In the genomic region with DNA sequence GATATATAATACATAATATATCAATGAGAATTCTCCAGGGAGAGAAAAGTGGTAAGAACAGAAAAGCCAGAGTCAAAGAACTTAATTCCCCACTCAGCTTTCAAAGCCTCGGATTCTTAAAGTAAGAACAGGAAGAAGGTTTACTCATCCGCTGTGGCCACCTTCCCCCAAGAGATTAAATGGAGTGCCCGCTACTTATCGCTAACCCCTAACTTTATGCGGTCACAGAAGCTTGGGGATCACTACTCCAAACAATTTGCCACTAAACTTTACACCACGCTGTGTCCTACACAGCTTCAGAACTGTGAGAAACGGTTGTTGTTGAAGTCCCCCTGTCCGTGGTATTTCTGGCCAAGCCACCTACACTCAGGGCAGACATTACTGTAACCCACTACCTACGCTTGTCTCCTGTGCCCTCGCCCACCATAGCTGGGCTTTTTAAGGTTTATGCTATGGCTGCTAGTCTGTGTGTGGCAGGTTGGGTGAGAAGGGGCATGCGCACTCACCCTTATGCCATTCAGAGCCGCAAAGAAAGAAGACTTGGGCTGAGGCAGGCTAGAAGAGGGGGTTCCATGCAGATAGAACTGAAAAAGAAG, we compare ENCODE assay signal across 30 mouse cellular contexts. TPM values are rescaled to one million over a fixed set of nuclear protein-coding genes. Genes with fewer than 3 reads are reported as not detected.
DNase-seq lines count a peak whose midpoint lies in the region; ATAC-seq and TF ChIP-seq lines count a peak whose summit lies in the region.
"Had no signal": no experiment of that assay in that cellular context is flagged by ENCODE, and none has a peak within 500 bp of the region (broad histone marks: within the 10 kb centered on the region; RNA-seq: fewer than 3 reads in every experiment).

No protein-coding gene starts in this region.

- H3K9ac ChIP-seq in heart, embryonic 13.5 days = no peak overlapping the region
- no peak overlapping the region for H3K9ac ChIP-seq in CH12.LX (ENCODE audit: insufficient read depth, low read depth)
- H3K9ac ChIP-seq in intestine, embryonic 15.5 days = no peak overlapping the region
- no peak overlapping the region for H3K9ac ChIP-seq in neural tube, embryonic 14.5 days (replicated peaks; ENCODE audit: low read depth, low read length)
- H3K9ac ChIP-seq: embryonic facial prominence, embryonic 15.5 days; forebrain, embryonic 13.5 days; heart, embryonic 15.5 days; hindbrain, embryonic 12.5 days; liver, embryonic 14.5 days; neural tube, embryonic 13.5 days had no signal

- no peak overlapping the region for H3K4me3 ChIP-seq in heart, embryonic 13.5 days
- H3K4me3 ChIP-seq in CH12.LX (replicated peaks in 1 of 3; ENCODE audit: low read depth in 2 of 3, low read length in 2 of 3, poor library complexity in 1 of 3) = no peak overlapping the region
- peak overlapping the region; percentile 13; the same call in 1 of the 2 replicates for H3K4me3 ChIP-seq in intestine, embryonic 15.5 days (replicated peaks)
- H3K4me3 ChIP-seq in neural tube, embryonic 14.5 days (ENCODE audit: low read depth, low read length) = no peak overlapping the region
- H3K4me3 ChIP-seq: embryonic facial prominence, embryonic 10.5 days; embryonic facial prominence, embryonic 15.5 days; forebrain, embryonic 13.5 days; heart, adult 2 months; heart, embryonic 15.5 days; hindbrain, embryonic 12.5 days; neural tube, embryonic 13.5 days had no signal

- 44% methylated on average over 12 of the region's 12 CpGs for WGBS in heart, embryonic 13.5 days
- WGBS in intestine, embryonic 15.5 days = 31% methylated on average over 12 of the region's 12 CpGs
- WGBS in neural tube, embryonic 14.5 days = 49% methylated on average over 12 of the region's 12 CpGs

- DNase-seq in heart, adult 18-20 months = no peak
- no peak for DNase-seq in CH12.LX (ENCODE audit: extremely low read depth)
- no peak for DNase-seq in ovary, postnatal 36 days (ENCODE audit: low spot score)
- no peak for DNase-seq in natural killer cell, adult 2 months (ENCODE audit: low spot score in 2 of 2)
- DNase-seq: adrenal gland, adult 8-10 months; B cell, adult 2 months; cerebellum, adult 8-10 months; cerebellum, postnatal 25 days; gastrocnemius, postnatal 14 days; heart, adult 2 months; heart, postnatal 36 days; kidney, adult 2 months; kidney, postnatal 36 days; left cerebral cortex, postnatal 4 days; liver; lung, adult 2 months; lung, postnatal 10 days; midbrain, embryonic 14.5 days; right cerebral cortex, postnatal 4 days had no signal

- TF ChIP-seq CTCF in CH12.LX (conservative IDR thresholded peaks at IDR 0.05 in 1 of 2, IDR thresholded peaks at IDR 0.05 in 1 of 2; ENCODE audit: low read depth in 2 of 2, low read length in 2 of 2) = no peak

- ATAC-seq in heart, embryonic 13.5 days (ENCODE audit: extremely low read depth, insufficient number of reproducible peaks, low FRiP score, low TSS enrichment) = no peak
- no peak for ATAC-seq in intestine, embryonic 15.5 days
- no peak for ATAC-seq in neural tube, embryonic 14.5 days (ENCODE audit: low read depth)
- ATAC-seq: forebrain, embryonic 13.5 days had no signal

- no peak overlapping the region for H3K27ac ChIP-seq in heart, embryonic 13.5 days (replicated peaks)
- H3K27ac ChIP-seq in CH12.LX (ENCODE audit: insufficient read depth, low read depth) = no peak overlapping the region
- no peak overlapping the region for H3K27ac ChIP-seq in intestine, embryonic 15.5 days
- H3K27ac ChIP-seq in neural tube, embryonic 14.5 days (ENCODE audit: low read depth, low read length) = no peak overlapping the region
- H3K27ac ChIP-seq: embryonic facial prominence, embryonic 10.5 days; embryonic facial prominence, embryonic 15.5 days; forebrain, embryonic 13.5 days; heart, adult 2 months; heart, embryonic 15.5 days; hindbrain, embryonic 12.5 days; liver, embryonic 14.5 days; macrophage; neural tube, embryonic 13.5 days had no signal

- H3K36me3 ChIP-seq in heart, embryonic 13.5 days = no peaks in the 10 kb centered on the region
- no peaks in the 10 kb centered on the region for H3K36me3 ChIP-seq in CH12.LX (replicated peaks in 1 of 2; ENCODE audit: control insufficient read depth in 1 of 2, insufficient read depth in 1 of 2, low read length in 1 of 2)
- H3K36me3 ChIP-seq in intestine, embryonic 15.5 days = no peaks in the 10 kb centered on the region
- H3K36me3 ChIP-seq in neural tube, embryonic 14.5 days (ENCODE audit: control insufficient read depth, insufficient read depth, low read length) = no peaks in the 10 kb centered on the region
- H3K36me3 ChIP-seq: embryonic facial prominence, embryonic 10.5 days; embryonic facial prominence, embryonic 15.5 days; heart, embryonic 15.5 days; hindbrain, embryonic 12.5 days; neural tube, embryonic 13.5 days had no signal

- no peak for TF ChIP-seq RAD21 in CH12.LX (IDR thresholded peaks at IDR 0.05; ENCODE audit: low read depth, low read length)

- peak overlapping the region; percentile 20 for H3K4me2 ChIP-seq in heart, embryonic 13.5 days
- peak overlapping the region; percentile 46; the same call in 1 of the 2 replicates for H3K4me2 ChIP-seq in CH12.LX (ENCODE audit: insufficient read depth, low read depth, poor library complexity, severe bottlenecking)
- peak overlapping the region; percentile 52 for H3K4me2 ChIP-seq in intestine, embryonic 15.5 days (replicated peaks)
- H3K4me2 ChIP-seq in neural tube, embryonic 14.5 days (ENCODE audit: low read depth, low read length) = peak overlapping the region; percentile 20; the same call in 1 of the 2 replicates
- H3K4me2 ChIP-seq: embryonic facial prominence, embryonic 15.5 days; forebrain, embryonic 13.5 days; heart, embryonic 15.5 days; hindbrain, embryonic 12.5 days; neural tube, embryonic 13.5 days had no signal

- H3K27me3 ChIP-seq in heart, embryonic 13.5 days (replicated peaks) = peaks cover 45% of the 10 kb centered on the region
- H3K27me3 ChIP-seq in CH12.LX (replicated peaks) = peaks cover 2% of the 10 kb centered on the region
- no peaks in the 10 kb centered on the region for H3K27me3 ChIP-seq in intestine, embryonic 15.5 days (replicated peaks)
- no peaks in the 10 kb centered on the region for H3K27me3 ChIP-seq in neural tube, embryonic 14.5 days (ENCODE audit: control insufficient read depth, insufficient read depth, low read length)
- H3K27me3 ChIP-seq: forebrain, embryonic 13.5 days had no signal

- in situ Hi-C loops in CH12.LX (cut with MboI; ENCODE audit: low pct_ligation_motif_present, low pct_unique_long_range_greater_than_20kb, low sequenced_read_pairs) = loop anchor here (10.0 to 25.0 kb wide), 2 partner anchors 335 to 728 kb away; no protein-coding TSS in a partner anchor

- H3K79me2 ChIP-seq in CH12.LX (replicated peaks; ENCODE audit: control insufficient read depth, extremely low read depth, insufficient read depth, poor library complexity, severe bottlenecking) = no peaks in the 10 kb centered on the region

- no peak for TF ChIP-seq EP300 in CH12.LX (IDR thresholded peaks at IDR 0.05; ENCODE audit: low read length)

- no peaks in the 10 kb centered on the region for H3K9me3 ChIP-seq in heart, embryonic 13.5 days
- no peaks in the 10 kb centered on the region for H3K9me3 ChIP-seq in CH12.LX (replicated peaks; ENCODE audit: low read length)
- no peaks in the 10 kb centered on the region for H3K9me3 ChIP-seq in intestine, embryonic 15.5 days
- no peaks in the 10 kb centered on the region for H3K9me3 ChIP-seq in neural tube, embryonic 14.5 days (ENCODE audit: control insufficient read depth, low read length)
- H3K9me3 ChIP-seq: embryonic facial prominence, embryonic 10.5 days; embryonic facial prominence, embryonic 15.5 days; forebrain, embryonic 13.5 days; heart, embryonic 15.5 days; hindbrain, embryonic 12.5 days; neural tube, embryonic 13.5 days had no signal

- 0 out of 2 replicates have a peak, but pooled peaks cover 2% of the 10 kb centered on the region for H3K4me1 ChIP-seq in heart, embryonic 13.5 days
- peaks cover 7 to 26% of the 10 kb centered on the region in 2 experiments for H3K4me1 ChIP-seq in CH12.LX (ENCODE audit: control insufficient read depth in 1 of 2, insufficient read depth in 2 of 2)
- H3K4me1 ChIP-seq in intestine, embryonic 15.5 days (replicated peaks) = no peaks in the 10 kb centered on the region
- H3K4me1 ChIP-seq in neural tube, embryonic 14.5 days (ENCODE audit: control insufficient read depth, insufficient read depth, low read length) = no peaks in the 10 kb centered on the region
- H3K4me1 ChIP-seq: heart, embryonic 15.5 days; hindbrain, embryonic 12.5 days had no signal

- dilution Hi-C loops in CH12.LX (cut with MboI; ENCODE audit: extremely low pct_ligation_motif_present, extremely low pct_unique_long_range_greater_than_20kb, low sequenced_read_pairs) = no loop called here

- no peak for TF ChIP-seq POLR2A in CH12.LX (IDR thresholded peaks at IDR 0.05; ENCODE audit: low read depth, low read length)

TF ChIP-seq in CH12.LX, 34 proteins besides CTCF, POLR2A, EP300 and RAD21:
- no peak for TF ChIP-seq HCFC1 (IDR thresholded peaks at IDR 0.05; ENCODE audit: low read depth, low read length)
- 0 out of 2 replicates have a peak, but pooled peaks have one; percentile 12 for TF ChIP-seq ELF1 (IDR thresholded peaks at IDR 0.05; ENCODE audit: low read depth, low read length)
TF ChIP-seq in CH12.LX: peak in this region for 1.

RNA-seq across cellular contexts. Expression of a gene that starts 20.5 kb away (rescaled TPM):
- 61.2 and 61.9 TPM in 2 replicates for polyA plus RNA-seq in heart, embryonic 13.5 days (2015; fragmentation: Nextera tagmentation; extraction: Ambion mirVana)
- total RNA-seq in heart, adult 18-20 months (2021) = 10 to 100 TPM; 21.9 to 23.7 TPM
- 36.9 and 40.2 TPM in 2 replicates for total RNA-seq in CH12.LX (2012; rRNA removed)
- total RNA-seq in CH12.LX (2014; rRNA removed) = 47.6 and 49.0 TPM in 2 replicates
- polyA plus RNA-seq in CH12.LX (2012; ENCODE audit: insufficient read length, low read depth) = 31.7 and 34.1 TPM in 2 replicates
- polyA plus RNA-seq in intestine, embryonic 15.5 days (2015; fragmentation: Nextera tagmentation; extraction: Ambion mirVana) = 69.2 and 77.0 TPM in 2 replicates
- polyA plus RNA-seq in neural tube, embryonic 14.5 days (2014; fragmentation: Nextera tagmentation; extraction: Ambion mirVana) = 61.2 and 69.7 TPM in 2 replicates

RNA-seq across cellular contexts. Expression of a gene that starts 53.5 kb away (rescaled TPM):
- not detected in 2 replicates for polyA plus RNA-seq in heart, embryonic 13.5 days (2015; fragmentation: Nextera tagmentation; extraction: Ambion mirVana)
- under 1 TPM in 1 of 2 experiments, not detected in 1; 0.72 TPM for total RNA-seq in heart, adult 18-20 months (2021)
- total RNA-seq in CH12.LX (2012; rRNA removed) = 1.4 and 2.0 TPM in 2 replicates
- total RNA-seq in CH12.LX (2014; rRNA removed) = 0.47 TPM in 1 of 2 replicates, not detected in the other
- polyA plus RNA-seq in CH12.LX (2012; ENCODE audit: insufficient read length, low read depth) = 0.61 and 0.89 TPM in 2 replicates
- polyA plus RNA-seq in intestine, embryonic 15.5 days (2015; fragmentation: Nextera tagmentation; extraction: Ambion mirVana) = 0.19 and 0.21 TPM in 2 replicates
- 0.25 TPM in 1 of 2 replicates, not detected in the other for polyA plus RNA-seq in neural tube, embryonic 14.5 days (2014; fragmentation: Nextera tagmentation; extraction: Ambion mirVana)
- total RNA-seq: gastrocnemius, postnatal 14 days had no signal
- polyA plus RNA-seq: embryonic facial prominence, embryonic 10.5 days; embryonic facial prominence, embryonic 15.5 days; forebrain, embryonic 13.5 days; heart, embryonic 15.5 days; hindbrain, embryonic 12.5 days had no signal
